Mouse (Mus musculus): Measurements from ENCODE around the gene Ppa1.

DNA sequence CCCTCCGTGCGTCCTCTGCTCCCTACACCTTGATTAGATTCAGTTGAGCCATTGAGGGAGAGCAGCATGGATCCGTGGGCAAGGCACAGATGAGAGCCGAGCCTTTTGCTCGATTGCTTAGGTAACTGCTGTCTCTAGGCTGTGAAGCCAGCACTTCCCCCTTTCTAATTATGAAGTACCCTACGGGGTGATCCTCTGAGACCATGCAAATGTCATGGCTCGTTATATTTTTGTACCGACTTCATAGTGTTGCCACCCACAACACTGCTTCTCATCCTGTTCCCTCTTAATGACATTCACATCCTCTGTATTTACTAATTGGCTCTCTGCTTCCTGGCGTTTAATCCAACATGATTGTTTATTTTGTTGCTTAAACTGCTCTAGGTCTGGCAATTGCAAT lies 26.7 kb upstream of the Ppa1 start:
- TF ChIP-seq EP300 (optimal IDR thresholded peaks at IDR 0.05) (no peak), CTCF (IDR thresholded peaks at IDR 0.05; ENCODE audit: low read depth) (no peak)

All from stomach, postnatal 0 days (tissue).